Mouse (Mus musculus): Measurements from ENCODE around the gene Fam129b. TPM values are rescaled to one million over a fixed set of nuclear protein-coding genes. Genes with fewer than 3 reads are reported as not detected.

The Fam129b gene
- total RNA-seq, 4 experiments from 2014 or later = 24.7 to 31.8 (median 28.4) TPM

- no peak for DNase-seq (ENCODE audit: low spot score in 2 of 2)
Measured at GRCm38 (mm10) chr2:32922564-32922963, 46.6 kb downstream of the Fam129b start.

- DNase-seq (ENCODE audit: low spot score in 2 of 2) = no peak
Measured at GRCm38 (mm10) chr2:32923551-32924250, 47.8 kb downstream of the Fam129b start.

- no peak for DNase-seq (ENCODE audit: low spot score in 2 of 2)
Measured at GRCm38 (mm10) chr2:32924306-32924844, 48.5 kb downstream of the Fam129b start.

- DNase-seq (ENCODE audit: low spot score in 2 of 2) = no peak
Measured at GRCm38 (mm10) chr2:32926330-32927075, 50.6 kb downstream of the Fam129b start.

GRCm38 (mm10) chr2:32927624-32928234 is 51.8 kb downstream of the Fam129b start:
- DNase-seq (ENCODE audit: low spot score in 2 of 2) = no peak

- DNase-seq (ENCODE audit: low spot score in 2 of 2) = peak; percentile 55 to 64
Measured at GRCm38 (mm10) chr2:32928235-32928946, 52.5 kb downstream of the Fam129b start.

GRCm38 (mm10) chr2:32928947-32929829 is 53.3 kb downstream of the Fam129b start:
- no peak for DNase-seq (ENCODE audit: low spot score in 2 of 2)

GRCm38 (mm10) chr2:32931730-32932129 is 55.8 kb downstream of the Fam129b start:
- no peak for DNase-seq (ENCODE audit: low spot score in 2 of 2)

- DNase-seq (ENCODE audit: low spot score in 2 of 2) = no peak
Measured at GRCm38 (mm10) chr2:32938741-32939140, 62.8 kb downstream of the Fam129b start.

- DNase-seq (ENCODE audit: low spot score in 2 of 2) = no peak
Measured at GRCm38 (mm10) chr2:32939418-32939817, 63.5 kb downstream of the Fam129b start.

- DNase-seq (ENCODE audit: low spot score in 2 of 2) = no peak
Measured at GRCm38 (mm10) chr2:32940483-32940882, 64.6 kb downstream of the Fam129b start.

GRCm38 (mm10) chr2:32947454-32947853 is 71.5 kb downstream of the Fam129b start:
- DNase-seq (ENCODE audit: low spot score in 2 of 2) = no peak

- no peak for DNase-seq (ENCODE audit: low spot score in 2 of 2)
Measured at GRCm38 (mm10) chr2:32954581-32954980, 78.7 kb downstream of the Fam129b start.

GRCm38 (mm10) chr2:32957344-32957743 is 81.4 kb downstream of the Fam129b start:
- DNase-seq (ENCODE audit: low spot score in 2 of 2) = no peak

- DNase-seq (ENCODE audit: low spot score in 2 of 2) = no peak
Measured at GRCm38 (mm10) chr2:32960273-32960672, 84.4 kb downstream of the Fam129b start.

- DNase-seq (ENCODE audit: low spot score in 2 of 2) = peak; percentile 85 to 92
Measured at GRCm38 (mm10) chr2:32961192-32961995, 85.5 kb downstream of the Fam129b start, which contains the start of the genes Rpl12 and Lrsam1. Gene Rpl12 (plus strand): TSS chr2:32961559. Gene Lrsam1 (minus strand): TSS chr2:32961614.

GRCm38 (mm10) chr2:32962062-32962874 is 86.4 kb downstream of the Fam129b start:
- DNase-seq (ENCODE audit: low spot score in 2 of 2) = no peak

GRCm38 (mm10) chr2:32962875-32963220 is 86.9 kb downstream of the Fam129b start:
- DNase-seq (ENCODE audit: low spot score in 2 of 2) = no peak

GRCm38 (mm10) chr2:32963544-32963943 is 87.6 kb downstream of the Fam129b start:
- no peak for DNase-seq (ENCODE audit: low spot score in 2 of 2)

Data from left cerebral cortex, adult 8-10 months (tissue).